Mouse (Mus musculus) stomach, embryonic 16.5 days (tissue): ENCODE data around the gene Dcakd. TPM values are rescaled to one million over a fixed set of nuclear protein-coding genes. Genes with fewer than 3 reads are reported as not detected.
A peak's percentile ranks its signal among the peaks of the same experiment; 100 is the strongest.

Experiments used
- ATAC-seq: fragments of 200-750 bp; cut with Nextera tagmentation; 2 replicates; pipeline ENCODE4 v1.8.0; 2017; ENCODE audit warnings: moderate number of reproducible peaks, moderate TSS enrichment; ENCODE audit not compliant: insufficient read depth, low FRiP score
- H3K27ac ChIP-seq: fragments of 300-500 bp; sonication (generic); 2 replicates; pipeline ENCODE4 v1.5.1; 2014; ENCODE audit warnings: low read length
- H3K27me3 ChIP-seq: fragments of 300-500 bp; sonication (generic); 2 replicates; pipeline ENCODE4 v1.6.1; 2014; ENCODE audit warnings: low read length, control low read depth, mixed read lengths; ENCODE audit not compliant: control insufficient read depth, insufficient read depth
- H3K36me3 ChIP-seq: fragments of 300-500 bp; sonication (generic); 2 replicates; pipeline ENCODE4 v1.6.1; 2014; ENCODE audit warnings: low read length; ENCODE audit not compliant: control insufficient read depth, insufficient read depth
- H3K4me1 ChIP-seq: fragments of 300-500 bp; sonication (generic); 2 replicates; pipeline ENCODE4 v1.6.1; 2014; ENCODE audit warnings: low read length, control low read depth, mixed read lengths; ENCODE audit not compliant: control insufficient read depth, insufficient read depth
- H3K4me2 ChIP-seq: fragments of 300-500 bp; sonication (generic); 2 replicates; pipeline ENCODE4 v1.6.1; 2014; ENCODE audit warnings: low read depth, low read length, mixed read lengths
- H3K4me3 ChIP-seq: fragments of 300-500 bp; sonication (generic); replicated peaks from 2 replicates; pipeline ENCODE4 v1.5.1; 2014; ENCODE audit warnings: mild to moderate bottlenecking, low read length
- H3K9ac ChIP-seq: fragments of 300-500 bp; sonication (generic); 2 replicates; pipeline ENCODE4 v1.6.1; 2014; ENCODE audit warnings: low read length
- H3K9me3 ChIP-seq: fragments of 300-500 bp; sonication (generic); replicated peaks from 2 replicates; pipeline ENCODE4 v1.6.1; 2016; ENCODE audit warnings: low read length, control low read depth; ENCODE audit not compliant: control insufficient read depth
- WGBS: fragments of 180-500 bp; shearing (Covaris S2); extraction: QIAGEN DNeasy Blood & Tissue Kit; methylation state at CpG from one replicate; pipeline ENCODE4 v1.1.7; 2014; 5-methylcytosine and 5-hydroxymethylcytosine counted together
- polyA plus RNA-seq: library from polyadenylated mRNA; unstranded; fragments of >200 nt; fragmentation: Nextera tagmentation; extraction: Ambion mirVana; gene quantifications from 2 replicates; pipeline ENCODE4 v1.2.1, GENCODE M21; 2015

The Dcakd gene
- polyA plus RNA-seq, 1 experiment from 2014 or later: 85.2 TPM

DNA sequence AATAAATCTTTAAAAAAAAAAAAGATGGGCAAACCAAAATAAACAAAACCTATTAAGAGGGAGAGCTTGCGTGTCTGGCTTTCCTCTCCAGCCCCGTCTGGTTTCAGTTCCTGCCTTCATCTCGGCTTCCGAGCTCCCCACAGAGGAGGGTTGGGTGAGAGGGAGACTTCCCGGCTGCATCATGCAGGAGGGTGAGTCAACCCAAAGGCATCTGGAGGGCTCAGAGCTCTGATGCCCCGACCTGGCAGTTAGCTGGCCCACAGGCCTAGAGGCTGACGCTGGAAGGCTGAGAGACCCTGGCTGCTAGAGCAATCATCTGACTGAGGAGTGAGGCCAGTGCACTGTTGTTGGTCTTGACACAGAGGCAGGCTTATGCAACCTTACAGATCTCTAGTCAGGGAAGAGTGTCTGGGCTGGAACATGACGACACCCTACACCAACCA lies 23.1 kb upstream of the Dcakd start:
- no peaks in the 10 kb centered on the region for H3K4me1 ChIP-seq
- no peak overlapping the region for H3K9ac ChIP-seq
- H3K27me3 ChIP-seq: no peaks in the 10 kb centered on the region
- H3K27ac ChIP-seq: peak overlapping the region; percentile 22; the same call in 1 of the 2 replicates
- 48% methylated on average over 8 of the region's 8 CpGs for WGBS
- no peak overlapping the region for H3K4me2 ChIP-seq
- 0 out of 2 replicates have a peak, but pooled peaks have one; percentile 53 for ATAC-seq
- no peak overlapping the region for H3K4me3 ChIP-seq
- no peaks in the 10 kb centered on the region for H3K9me3 ChIP-seq
- peaks cover 23% of the 10 kb centered on the region for H3K36me3 ChIP-seq

GRCm38 (mm10) chr11:103050153-103050552 lies 22.0 kb upstream of the Dcakd start:
- Histone ChIP-seq H3K36me3 (peaks cover 15% of the 10 kb centered on the region), H3K4me3 (no peak overlapping the region), H3K27ac (no peak overlapping the region), H3K4me2 (no peak overlapping the region), H3K9ac (no peak overlapping the region), H3K4me1 (no peaks in the 10 kb centered on the region), H3K27me3 (no peaks in the 10 kb centered on the region), H3K9me3 (no peaks in the 10 kb centered on the region)
- WGBS: 91% methylated on average over 9 of the region's 9 CpGs
- ATAC-seq: no peak

- Histone ChIP-seq H3K4me3 (no peak overlapping the region), H3K4me2 (no peak overlapping the region), H3K27me3 (no peaks in the 10 kb centered on the region), H3K36me3 (peaks cover 17% of the 10 kb centered on the region), H3K27ac (no peak overlapping the region), H3K9me3 (no peaks in the 10 kb centered on the region), H3K9ac (no peak overlapping the region), H3K4me1 (no peaks in the 10 kb centered on the region)
- no peak for ATAC-seq
- 88% methylated on average over 5 of the region's 5 CpGs for WGBS
These were observed 21.5 kb upstream of the Dcakd start for GRCm38 (mm10) chr11:103049611-103050010.

GRCm38 (mm10) chr11:103046286-103046685 lies 18.2 kb upstream of the Dcakd start:
- Histone ChIP-seq H3K9ac (no peak overlapping the region), H3K27ac (no peak overlapping the region), H3K9me3 (no peaks in the 10 kb centered on the region), H3K4me3 (no peak overlapping the region), H3K4me2 (no peak overlapping the region), H3K4me1 (no peaks in the 10 kb centered on the region), H3K27me3 (no peaks in the 10 kb centered on the region), H3K36me3 (peaks cover 23% of the 10 kb centered on the region)
- ATAC-seq: no peak
- WGBS: 77% methylated on average over 8 of the region's 8 CpGs

- H3K9ac ChIP-seq: no peak overlapping the region
- H3K9me3 ChIP-seq: no peaks in the 10 kb centered on the region
- H3K36me3 ChIP-seq: peaks cover 19% of the 10 kb centered on the region
- H3K27ac ChIP-seq: no peak overlapping the region
- H3K4me1 ChIP-seq: no peaks in the 10 kb centered on the region
- no peak for ATAC-seq
- H3K4me2 ChIP-seq: no peak overlapping the region
- no peak overlapping the region for H3K4me3 ChIP-seq
- 99% methylated on average over 3 of the region's 3 CpGs for WGBS
- no peaks in the 10 kb centered on the region for H3K27me3 ChIP-seq
These were observed 15.8 kb upstream of the Dcakd start for GRCm38 (mm10) chr11:103043982-103044381.

DNA sequence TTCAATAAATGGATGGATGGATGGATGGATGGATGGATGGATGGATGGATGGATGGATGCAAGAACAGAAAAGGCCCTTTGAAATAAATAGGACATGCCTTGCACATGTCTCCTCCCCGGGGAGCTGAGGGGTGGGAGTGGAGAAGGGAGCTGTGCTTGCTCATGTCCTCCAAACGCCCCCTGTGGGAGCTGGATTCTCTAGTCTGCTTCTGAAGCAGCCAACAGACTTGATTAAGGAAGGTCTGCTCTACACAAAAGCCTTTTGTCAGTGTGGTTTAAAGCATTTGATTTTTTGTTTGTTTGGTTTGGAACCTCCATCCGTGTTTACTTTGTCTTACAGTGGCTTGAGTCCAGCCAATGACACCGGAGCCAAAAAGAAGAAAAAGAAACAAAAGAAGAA lies 14.7 kb upstream of the Dcakd start:
- H3K9me3 ChIP-seq: no peaks in the 10 kb centered on the region
- 76% methylated on average over 4 of the region's 4 CpGs for WGBS
- no peak overlapping the region for H3K27ac ChIP-seq
- H3K9ac ChIP-seq: no peak overlapping the region
- no peaks in the 10 kb centered on the region for H3K27me3 ChIP-seq
- no peak for ATAC-seq
- no peaks in the 10 kb centered on the region for H3K4me1 ChIP-seq
- H3K36me3 ChIP-seq: peaks cover 19% of the 10 kb centered on the region
- no peak overlapping the region for H3K4me3 ChIP-seq
- no peak overlapping the region for H3K4me2 ChIP-seq

GRCm38 (mm10) chr11:103038037-103038436 lies 9.9 kb upstream of the Dcakd start:
- Histone ChIP-seq H3K4me3 (no peak overlapping the region), H3K36me3 (no peaks in the 10 kb centered on the region), H3K9ac (no peak overlapping the region), H3K27ac (no peak overlapping the region), H3K4me1 (no peaks in the 10 kb centered on the region), H3K27me3 (no peaks in the 10 kb centered on the region), H3K9me3 (no peaks in the 10 kb centered on the region), H3K4me2 (no peak overlapping the region)
- 69% methylated on average over 6 of the region's 6 CpGs for WGBS
- ATAC-seq: no peak

- Histone ChIP-seq H3K4me2 (no peak overlapping the region), H3K9ac (no peak overlapping the region), H3K36me3 (no peaks in the 10 kb centered on the region), H3K4me1 (no peaks in the 10 kb centered on the region), H3K27ac (no peak overlapping the region), H3K9me3 (no peaks in the 10 kb centered on the region), H3K27me3 (no peaks in the 10 kb centered on the region), H3K4me3 (no peak overlapping the region)
- ATAC-seq: no peak
- WGBS: 77% methylated on average over 8 of the region's 8 CpGs
These were observed 8.8 kb upstream of the Dcakd start for GRCm38 (mm10) chr11:103036881-103037465.

- Histone ChIP-seq H3K27me3 (no peaks in the 10 kb centered on the region), H3K4me2 (no peak overlapping the region), H3K9ac (no peak overlapping the region), H3K36me3 (no peaks in the 10 kb centered on the region), H3K4me1 (peaks cover 3% of the 10 kb centered on the region), H3K27ac (no peak overlapping the region), H3K9me3 (no peaks in the 10 kb centered on the region), H3K4me3 (no peak overlapping the region)
- ATAC-seq: no peak
- 79% methylated on average over 6 of the region's 6 CpGs for WGBS
These were observed 6.9 kb upstream of the Dcakd start for GRCm38 (mm10) chr11:103035007-103035406.
